Mouse (Mus musculus) gastrocnemius, postnatal 25 days (tissue): ENCODE measurements around the gene Cln5. TPM values are rescaled to one million over a fixed set of nuclear protein-coding genes. Genes with fewer than 3 reads are reported as not detected.

Source experiments
- DNase-seq: peaks from one replicate; pipeline ENCODE4 v3.0.0; 2022
- total RNA-seq, 2 experiments: library from RNA; stranded (reverse); gene quantifications; 1 replicate in 1 of 2; 2 replicates in 1 of 2; pipeline ENCODE4 v1.2.3; 2021

The Cln5 gene
- total RNA-seq, 2 experiments from 2014 or later, result 8.7 to 10.6 TPM

DNA sequence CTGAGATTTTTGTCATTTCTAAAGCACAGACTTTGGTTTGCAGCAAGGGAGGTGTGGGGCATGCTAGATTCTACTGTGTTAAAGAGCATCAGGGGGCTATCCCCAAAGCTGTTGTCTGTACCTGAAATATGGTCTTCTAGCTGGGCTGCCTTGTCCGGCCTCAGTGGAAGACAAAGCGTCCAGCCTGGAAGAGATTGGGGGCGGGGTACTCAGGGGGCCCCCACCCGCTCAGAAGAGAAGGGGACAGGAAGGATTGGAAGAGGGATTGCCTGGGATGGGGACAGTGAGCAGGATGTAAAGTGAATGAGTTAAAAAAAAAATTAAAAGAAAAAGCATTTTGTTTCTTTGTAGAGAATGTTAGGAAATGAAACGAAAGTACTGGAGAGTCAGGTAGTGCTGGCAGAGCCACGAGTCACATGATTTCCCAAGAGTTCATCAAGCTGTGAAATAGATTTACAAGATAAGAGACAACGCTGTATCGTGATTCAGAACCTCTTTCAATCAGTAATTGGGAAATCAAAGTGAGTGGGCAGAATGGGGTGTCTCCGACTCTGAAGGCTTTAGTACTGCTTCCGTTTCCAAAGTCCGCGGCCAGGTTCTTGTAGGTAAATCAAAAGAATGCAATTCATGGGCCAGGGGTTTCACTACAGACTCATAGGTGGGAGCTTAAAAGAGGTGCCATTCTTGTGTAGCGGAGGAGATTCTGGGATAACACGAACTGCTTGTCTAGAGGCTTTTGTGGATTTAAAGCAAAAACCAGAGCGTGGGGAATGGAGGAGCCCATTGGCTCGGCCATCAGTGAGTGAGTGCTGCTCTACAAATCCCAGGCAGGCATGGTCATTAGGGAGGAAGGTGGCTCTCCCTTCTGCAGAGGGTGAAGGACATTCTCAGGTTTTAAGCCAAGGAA, 8.2 kb downstream of the Cln5 start:
- DNase-seq, result no peak

DNA sequence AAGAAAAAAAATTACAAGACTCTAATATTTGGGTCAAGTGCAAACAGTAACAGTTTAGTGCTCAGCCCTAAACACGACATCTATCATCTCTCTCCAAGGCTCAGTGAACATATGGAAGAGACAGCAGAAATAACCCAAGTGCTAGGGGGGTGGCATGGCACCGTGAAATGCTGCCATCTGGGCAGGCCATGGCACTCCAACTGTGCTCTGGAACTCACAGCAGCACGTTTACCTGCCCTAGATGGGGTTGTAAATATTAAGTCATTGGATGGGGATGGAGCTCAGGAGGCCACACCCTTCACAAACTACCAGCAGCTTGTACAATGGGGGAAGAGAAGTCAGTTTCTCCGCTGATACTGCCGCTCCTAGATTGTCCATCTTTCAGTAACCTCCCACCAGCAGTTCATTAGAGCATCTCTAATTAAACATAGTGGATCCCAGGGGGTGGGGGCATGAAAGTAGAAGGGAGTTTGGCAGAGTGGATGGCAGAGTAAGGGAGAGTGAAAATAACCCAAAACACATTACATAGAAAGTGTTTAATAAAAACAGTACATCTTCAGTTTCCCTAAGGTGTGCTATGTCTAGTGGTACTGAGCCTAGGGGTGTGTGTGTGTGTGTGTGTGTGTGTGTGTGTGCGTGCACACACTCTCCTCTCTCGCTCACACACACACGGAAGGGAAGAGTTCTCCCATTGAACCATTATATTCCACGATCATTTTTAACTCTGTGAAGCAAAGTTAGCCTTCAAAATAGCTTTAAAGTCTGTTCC, 9.4 kb downstream of the Cln5 start:
- DNase-seq, result no peak

DNA sequence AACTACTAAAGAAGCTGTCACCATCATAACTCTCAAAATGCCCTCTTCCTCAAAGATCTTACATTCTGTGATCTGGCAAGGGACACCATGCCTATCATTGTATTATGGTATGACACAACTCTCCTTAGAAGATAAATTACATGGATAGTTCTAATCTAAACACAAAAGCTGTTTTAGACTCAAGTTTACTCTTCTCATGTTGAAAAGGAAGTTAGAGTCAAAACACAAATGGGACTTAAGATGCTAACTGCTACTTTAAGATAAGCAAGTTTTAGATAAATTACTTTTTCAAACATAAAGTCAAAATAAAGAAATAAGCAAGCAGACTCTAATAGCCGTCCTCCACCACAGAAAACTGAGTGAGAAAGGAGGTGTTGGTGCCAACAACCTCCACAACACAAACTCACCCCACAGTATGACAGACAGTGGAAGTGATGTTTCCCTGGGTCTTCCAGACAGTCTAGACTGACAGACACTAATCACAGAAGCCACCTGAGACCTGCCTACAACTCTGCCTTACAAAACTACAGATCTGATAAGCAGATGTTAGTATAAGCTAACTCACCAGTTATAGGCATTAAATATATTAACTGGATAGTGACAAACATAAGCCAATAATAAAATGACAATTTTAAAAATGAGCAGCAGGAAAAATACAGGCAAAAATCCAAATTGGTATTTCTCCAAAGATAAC, 16.0 kb downstream of the Cln5 start:
- no peak for DNase-seq

DNA sequence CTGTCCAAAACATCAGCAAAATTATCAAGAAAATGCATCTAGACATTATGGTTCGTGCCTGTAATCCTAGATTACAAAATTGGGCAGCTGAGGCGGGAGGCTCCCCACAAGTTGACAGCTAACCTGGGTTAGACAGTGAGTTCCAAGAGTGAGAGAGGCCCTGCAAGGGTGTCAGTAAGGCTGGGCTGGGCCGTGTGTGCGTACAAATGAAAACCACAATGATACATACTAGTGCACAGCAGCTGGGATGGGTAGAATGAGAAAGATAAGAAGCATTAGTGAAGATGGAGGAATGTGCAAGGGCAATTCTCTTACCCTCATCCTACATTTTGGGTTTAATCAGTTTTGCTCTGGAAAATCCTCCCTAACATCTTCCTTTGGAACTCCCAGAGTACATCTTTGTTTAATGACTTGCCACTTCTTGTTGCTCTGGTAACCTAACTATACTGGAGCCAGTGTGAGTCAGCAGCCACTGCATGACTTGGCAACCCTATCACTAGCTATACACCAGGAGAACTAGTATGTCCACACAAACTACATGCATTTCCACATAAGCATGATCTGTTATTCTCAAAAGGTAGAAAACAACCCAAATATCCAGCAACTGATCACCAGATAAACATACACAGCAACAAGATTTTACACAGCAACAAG, 16.8 kb downstream of the Cln5 start:
- no peak for DNase-seq

DNA sequence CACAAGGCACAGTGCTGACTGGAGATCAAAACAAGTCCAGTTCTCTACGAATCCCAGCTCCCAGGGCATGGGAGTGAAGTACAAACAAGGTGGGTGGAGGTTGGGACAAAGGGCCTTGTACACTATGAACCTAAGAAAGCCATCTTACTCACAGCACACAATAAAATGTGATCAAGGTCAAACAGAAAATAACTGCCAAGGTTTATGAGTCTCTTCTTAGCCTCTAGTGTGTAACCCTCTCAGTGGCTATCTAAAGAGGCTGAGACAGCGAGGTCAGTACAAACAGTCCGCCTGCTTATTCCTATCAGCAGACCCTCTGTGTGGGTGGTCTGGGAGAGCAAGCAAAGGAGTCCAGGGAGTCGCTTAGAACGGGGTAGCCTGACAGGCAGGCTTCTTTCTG, 17.8 kb downstream of the Cln5 start:
- DNase-seq, result no peak

DNA sequence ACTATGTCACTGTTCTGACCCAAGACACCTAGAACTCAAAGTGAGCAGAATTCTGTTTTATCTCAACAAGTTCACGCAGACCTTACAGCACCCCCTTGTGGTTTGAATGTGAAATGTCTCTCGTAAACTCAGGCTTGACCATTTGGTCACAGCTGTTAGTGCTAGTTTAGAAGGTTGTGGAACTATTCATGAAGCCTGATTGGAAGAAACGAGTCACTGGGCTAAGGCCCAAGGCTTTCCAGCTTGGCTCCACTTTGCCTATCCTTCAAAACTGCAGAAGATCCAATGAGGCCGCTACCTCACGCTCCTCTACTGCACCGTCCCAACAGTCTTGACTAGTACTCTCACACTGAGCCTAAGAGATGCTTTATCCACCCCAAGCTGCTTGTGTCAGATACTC, 18.6 kb downstream of the Cln5 start:
- DNase-seq, result no peak

DNA sequence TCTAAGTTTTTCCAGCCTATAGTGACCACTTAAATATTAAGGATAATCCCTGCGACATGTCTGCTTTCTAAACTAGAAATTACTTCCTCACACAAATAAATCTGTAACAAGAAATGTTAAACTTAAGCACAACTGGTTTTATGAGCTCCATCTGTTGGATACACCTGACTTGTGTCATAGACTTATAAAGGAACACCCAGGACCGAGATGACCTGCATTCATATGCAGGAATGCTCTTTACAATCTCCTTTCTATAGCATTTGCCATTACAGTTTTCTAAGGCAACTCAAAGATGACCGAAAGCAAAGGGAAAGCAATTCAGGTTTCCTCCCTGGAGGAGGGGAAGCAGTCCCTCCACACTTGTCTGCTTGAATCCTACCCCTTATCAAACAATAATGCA, 23.2 kb downstream of the Cln5 start:
- DNase-seq, result no peak

DNA sequence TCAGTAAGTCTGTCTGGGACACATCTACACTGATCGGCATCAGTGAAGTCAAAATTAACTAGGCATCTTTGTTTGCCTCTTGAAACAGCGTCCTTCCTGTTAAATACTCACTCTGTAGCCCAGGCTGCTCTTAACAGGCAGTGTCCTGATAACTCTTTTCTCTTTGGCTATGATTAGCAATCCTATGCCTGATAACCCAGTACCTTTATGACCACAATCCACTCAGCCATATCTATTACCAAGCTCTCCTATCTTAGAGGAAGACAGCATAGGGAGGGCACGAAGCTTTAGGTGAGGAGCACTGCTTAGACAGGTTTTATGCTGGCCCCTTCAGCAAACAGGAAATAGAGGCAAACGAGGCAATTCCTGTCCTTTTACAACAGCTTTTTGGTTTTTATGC, 23.7 kb downstream of the Cln5 start:
- DNase-seq, result no peak

DNA sequence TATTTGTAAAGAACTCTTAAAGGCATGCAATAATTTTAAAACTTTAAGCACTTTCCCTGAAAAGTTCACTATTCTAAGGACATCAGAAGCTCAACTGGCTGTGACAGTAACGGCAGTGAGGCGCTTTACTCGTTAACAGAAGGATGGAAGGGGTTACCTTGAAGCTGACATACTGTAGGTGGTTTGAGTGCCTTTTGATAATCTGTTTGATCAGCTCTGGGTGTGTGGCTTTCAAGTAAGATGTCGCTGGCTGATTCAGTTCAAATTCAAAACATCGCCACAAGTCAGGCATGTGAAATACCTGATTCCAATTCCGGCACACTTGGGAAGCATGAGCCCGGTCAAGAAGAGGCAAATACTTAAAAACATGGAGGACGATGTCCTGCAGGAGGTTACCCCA, 25.0 kb downstream of the Cln5 start:
- DNase-seq, result no peak

DNA sequence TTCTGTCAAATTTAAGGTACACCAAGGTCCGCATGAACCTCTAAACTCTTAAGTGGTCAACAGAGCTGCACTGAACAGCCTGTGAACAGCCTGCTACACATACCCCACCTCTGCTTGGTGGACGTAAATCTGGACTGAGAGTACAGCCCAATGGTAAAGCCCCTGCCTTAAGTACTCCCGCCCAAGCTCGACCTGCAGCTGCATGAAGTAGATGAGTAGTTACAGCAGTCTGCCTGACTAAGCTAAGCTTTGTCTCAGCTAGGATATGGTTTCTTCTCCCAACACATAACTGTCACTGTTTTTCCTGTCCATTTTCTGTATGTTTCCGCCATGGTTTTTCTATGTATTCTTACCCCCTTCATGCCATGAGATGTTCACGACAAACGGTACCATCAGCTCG, 25.8 kb downstream of the Cln5 start:
- no peak for DNase-seq

DNA sequence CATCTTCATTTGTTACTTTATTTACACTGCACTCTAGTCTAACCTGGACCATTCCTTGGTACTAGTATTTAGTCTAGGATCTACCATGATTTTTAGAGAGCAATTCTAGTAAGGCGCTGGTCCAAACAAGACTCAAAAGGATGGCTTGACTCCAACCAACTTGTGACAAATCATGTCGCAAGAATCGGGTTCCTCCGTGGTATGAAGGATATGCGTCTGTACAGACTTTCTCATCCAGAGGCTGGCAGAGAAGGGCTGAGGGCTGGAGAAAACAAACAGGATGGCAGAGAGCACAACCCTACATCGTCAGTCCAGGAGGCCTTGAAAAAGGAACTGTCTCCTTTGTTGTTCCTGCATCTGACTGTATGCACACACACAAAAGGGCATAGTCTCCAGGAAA, 26.6 kb downstream of the Cln5 start:
- DNase-seq, result no peak

DNA sequence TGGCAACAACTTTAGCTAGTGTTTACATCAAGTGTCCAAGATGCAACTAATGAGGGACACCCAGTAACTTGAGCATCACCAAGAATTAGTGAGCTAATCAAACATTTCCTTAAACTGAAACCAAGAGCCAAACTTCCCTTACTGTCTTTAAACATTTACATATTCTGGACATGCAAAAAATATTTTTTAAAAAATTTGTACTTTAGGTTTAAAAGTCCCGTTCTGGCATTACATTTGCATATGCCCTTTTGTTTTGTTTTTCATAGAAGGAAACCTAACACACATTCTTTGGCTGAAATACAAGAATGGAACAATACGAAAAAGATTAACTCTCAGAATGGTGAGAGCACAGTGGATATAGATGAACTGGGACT, 28.2 kb downstream of the Cln5 start:
- DNase-seq, result no peak

DNA sequence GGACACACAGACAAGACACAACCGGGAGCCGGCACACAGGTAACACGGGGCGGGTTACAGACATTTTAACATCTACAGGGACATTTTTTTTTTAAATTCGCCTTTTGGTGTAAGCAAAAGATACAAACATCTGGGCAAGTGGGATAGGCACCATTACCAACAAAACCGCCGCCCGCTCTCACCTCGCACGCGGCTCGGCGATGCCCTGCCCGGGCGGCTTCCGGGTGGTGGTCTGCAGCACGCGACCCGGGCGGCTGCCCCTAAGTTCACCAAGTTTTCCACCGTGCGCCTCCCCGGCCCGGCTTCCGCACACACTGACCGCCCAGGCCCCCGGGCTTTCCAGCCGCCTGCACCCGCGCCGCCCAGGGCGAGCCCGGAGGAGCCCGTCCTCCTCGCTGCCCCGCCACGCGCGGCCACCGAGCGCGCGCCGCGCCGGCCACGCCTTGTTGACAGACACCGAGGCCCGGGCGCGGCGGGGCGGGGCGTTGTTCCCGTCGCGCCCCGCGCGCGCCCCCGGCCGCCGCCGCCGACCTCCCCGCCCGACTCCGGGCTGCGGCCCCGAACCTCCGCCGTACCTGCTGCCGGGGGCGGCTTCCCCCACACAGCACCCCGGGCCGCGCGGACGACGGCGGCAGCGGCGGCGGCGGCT, 28.7 kb downstream of the Cln5 start:
- DNase-seq, result peak; percentile 87

DNA sequence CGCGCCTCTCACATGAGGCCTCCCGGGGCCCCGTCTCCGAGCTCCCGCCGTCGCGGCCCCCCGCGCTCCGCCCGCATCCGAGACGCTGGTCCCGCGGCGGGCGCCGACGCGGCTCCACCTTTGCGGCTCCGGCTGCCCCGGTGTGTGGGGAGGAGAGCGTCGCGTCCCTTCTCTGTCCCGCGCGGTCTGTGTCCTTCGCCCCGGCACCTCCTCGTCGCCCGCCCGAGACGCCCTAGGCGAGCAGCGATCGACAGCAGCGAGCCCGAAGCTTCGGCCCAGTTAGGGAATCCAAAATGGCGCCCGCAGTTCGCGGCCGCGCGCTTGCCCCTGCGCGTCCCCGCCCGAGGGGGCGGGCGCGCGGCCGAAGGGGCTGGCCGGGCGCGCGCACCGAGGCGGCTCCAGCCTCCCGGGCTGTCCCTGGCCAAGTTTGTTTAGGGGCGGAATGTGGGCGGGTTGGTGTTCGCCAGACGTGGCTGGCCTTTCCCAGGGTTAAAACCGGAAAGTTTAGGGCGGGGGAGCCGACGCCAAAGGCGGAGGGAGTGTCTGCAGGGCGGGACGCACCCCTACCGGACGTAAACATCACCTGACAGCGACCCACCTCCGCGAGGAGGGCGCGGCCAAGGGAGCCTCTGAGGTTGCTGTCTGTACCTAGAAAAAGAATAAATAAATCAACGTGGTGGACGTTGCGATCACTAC, 29.4 kb downstream of the Cln5 start, which contains the start of gene Fbxl3:
TSS of gene Fbxl3 (minus strand) at position 329 of the 696 bp plus-strand sequence.
- peak; percentile 95 for DNase-seq

DNA sequence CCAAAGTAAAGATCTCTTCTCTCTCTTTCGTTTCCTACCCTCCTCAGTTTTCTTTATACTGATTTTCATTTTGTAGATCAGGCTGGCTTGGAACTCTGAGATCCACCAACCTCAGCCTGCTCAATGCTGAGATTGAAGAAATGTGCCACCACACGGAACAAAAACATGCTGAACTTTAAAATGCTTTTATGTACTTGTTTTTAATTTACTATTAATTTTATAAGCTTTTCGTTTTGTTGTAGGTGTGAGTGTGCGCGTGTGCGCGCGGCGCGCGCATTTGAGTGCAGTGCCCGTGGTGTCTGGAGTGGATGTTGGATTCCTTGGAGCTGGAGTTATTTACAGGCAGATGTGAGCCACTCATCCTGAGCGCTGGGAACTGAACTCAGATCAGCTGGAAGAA, 30.3 kb downstream of the Cln5 start:
- no peak for DNase-seq

DNA sequence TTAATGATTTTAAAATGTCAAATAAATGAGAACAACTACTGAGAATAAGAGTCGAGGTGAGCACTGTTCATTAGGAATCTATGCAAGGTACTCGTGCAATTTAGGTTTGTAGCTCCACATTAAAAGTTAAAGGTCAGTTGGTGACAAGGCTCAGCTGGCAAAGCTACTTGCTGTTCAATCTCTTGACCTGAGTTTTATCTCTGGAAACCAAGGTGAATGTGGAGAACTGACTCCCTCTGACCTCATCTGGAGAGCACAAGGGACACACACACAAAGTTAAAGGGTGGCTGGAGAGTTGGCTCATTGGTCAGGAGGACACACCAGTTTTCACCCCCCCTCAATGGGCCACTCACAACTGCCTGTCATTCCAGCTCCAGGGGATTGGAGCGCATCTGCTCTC, 31.2 kb downstream of the Cln5 start:
- DNase-seq, result no peak

DNA sequence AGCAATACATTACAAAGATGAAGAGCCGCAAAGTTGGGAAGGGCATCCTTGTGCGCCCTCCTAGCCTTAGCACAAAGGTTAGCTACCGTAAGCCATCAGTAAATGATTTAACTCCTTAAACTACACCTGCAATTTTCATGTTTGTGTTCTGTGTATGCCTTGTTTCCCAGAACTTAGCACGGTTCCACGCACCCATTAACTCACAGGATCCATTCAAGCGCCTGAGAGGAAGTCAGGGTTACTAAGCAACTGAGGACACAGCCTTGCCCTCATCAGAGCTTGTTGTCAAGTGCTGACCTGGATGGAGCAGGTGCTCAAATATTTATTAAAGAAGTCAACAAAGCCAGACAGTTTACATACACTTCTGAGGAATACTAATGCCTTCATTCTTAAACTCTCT, 32.2 kb downstream of the Cln5 start:
- DNase-seq, result no peak

DNA sequence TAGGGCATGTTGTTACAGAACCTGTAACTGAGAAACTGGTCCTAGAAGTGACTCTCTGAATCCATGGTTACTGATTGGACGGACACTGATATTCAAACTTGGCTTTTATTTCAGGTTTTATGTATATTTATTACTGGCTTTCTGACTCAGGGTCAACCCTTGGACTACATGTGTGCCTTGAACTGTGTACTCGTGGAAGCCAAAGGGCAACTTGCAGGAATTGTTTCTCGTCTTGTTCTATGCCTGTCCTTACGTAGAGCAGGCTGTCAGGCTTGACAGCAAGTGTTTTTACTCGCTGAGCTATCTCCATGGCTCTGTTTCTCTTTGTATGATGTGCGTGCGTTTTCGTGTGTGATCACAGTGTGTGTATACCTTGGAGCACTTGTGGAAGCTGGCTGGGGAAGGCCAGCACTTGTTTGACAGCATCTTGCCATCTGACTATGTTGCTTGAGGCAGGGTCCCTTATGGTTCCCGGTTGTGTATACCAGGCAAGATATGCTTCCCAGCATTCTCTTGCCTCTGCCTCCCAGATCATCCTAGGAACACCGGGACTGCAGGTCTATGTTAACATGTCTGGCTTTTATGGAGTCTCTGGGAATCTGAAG, 32.8 kb downstream of the Cln5 start:
- DNase-seq, result no peak

DNA sequence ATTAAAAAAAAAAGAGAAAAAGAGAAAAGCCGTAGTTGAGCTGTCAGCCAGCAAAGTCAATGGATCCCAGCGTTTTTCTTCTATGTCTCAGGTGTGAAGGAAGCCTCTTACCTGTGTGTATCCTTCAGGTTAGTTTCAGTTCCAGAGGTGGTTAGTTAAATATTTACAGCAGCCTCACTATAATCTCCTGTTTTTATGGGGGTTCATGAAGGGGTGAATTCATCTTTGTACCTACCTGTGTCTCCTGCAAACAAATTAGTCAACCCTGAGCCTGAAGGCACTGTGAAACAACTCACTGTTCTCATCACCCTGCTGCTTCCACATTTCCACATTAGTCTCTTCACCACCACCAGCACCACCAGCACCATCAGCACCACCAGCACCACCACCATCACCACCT, 36.3 kb downstream of the Cln5 start:
- no peak for DNase-seq

DNA sequence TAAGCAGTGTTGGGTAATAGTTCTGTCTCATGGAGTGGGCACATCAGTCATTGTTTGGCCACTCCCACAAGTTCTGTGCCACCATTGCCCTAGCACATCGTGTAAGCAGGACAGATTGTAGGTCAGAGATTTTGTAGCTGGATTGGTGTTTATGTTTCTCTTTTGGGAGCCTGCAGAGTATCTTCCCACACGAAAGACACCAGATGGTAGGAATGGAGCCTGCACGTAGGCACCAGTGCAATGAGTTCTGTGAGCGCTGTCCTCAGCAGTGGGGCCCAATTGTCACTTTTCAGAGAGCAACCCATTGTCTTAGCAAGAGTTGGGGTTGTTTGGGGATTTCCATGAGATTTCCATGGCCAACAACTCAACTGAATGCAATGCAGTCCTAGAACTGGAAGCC, 40.0 kb downstream of the Cln5 start:
- DNase-seq, result no peak
